Mouse (Mus musculus) CD4-positive, CD25-positive, alpha-beta regulatory T cell, adult 4 months (primary cell): ENCODE measurements at regions not wholly inside any gene's neighbourhood (a gene's known extent, or its start where the extent isn't known, plus 50 kb on each side); places are given as distances from the start of the nearest gene placed in this dataset.

Experiments used
- ATAC-seq: one replicate; pipeline ENCODE4 v1.8.0; 2017

DNA sequence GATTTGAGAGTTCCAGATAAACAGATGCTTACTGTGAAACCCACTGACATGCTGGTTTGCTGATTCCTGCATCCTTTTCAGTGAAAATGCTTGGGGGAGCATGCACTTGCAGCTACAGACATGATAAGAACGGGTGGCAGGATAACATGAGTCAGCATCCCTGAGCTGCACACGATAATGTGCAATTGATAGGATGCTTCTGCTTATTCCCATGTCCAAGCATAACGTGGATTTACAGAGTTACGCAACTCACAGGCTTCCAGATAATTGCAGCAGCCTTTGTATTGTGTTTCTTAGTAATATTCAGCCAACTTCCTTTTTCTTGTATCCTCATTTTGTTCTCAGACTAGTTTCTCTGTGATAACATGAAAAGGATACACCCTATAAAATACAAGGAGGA lies 245.7 kb downstream of the Flrt2 start:
- no peak for ATAC-seq

DNA sequence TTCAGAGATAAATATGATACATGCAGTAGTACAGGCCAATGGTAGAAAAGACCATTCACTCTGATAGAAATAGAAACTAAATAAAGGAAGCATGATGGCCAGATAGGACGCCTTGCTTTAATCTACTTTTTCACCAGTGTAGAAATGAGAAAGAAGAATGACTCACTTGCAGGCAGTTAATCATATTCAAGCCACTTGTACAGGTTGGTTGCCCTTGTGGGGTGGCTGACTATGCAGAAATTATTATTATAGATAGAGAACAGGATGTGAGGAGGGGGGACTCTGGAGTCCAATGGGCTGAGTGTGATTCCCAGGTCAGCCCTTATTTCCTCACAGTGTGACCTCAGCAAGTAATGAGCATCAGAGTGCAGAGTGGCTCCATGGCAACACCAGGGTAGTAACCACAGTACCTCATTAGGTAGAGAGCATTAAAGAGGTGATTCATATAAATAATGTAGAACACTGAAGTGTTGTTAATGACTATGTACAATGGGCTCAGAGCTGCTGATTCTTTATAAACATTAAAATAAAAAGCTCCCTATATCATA lies 248.5 kb downstream of the Flrt2 start:
- ATAC-seq = no peak

DNA sequence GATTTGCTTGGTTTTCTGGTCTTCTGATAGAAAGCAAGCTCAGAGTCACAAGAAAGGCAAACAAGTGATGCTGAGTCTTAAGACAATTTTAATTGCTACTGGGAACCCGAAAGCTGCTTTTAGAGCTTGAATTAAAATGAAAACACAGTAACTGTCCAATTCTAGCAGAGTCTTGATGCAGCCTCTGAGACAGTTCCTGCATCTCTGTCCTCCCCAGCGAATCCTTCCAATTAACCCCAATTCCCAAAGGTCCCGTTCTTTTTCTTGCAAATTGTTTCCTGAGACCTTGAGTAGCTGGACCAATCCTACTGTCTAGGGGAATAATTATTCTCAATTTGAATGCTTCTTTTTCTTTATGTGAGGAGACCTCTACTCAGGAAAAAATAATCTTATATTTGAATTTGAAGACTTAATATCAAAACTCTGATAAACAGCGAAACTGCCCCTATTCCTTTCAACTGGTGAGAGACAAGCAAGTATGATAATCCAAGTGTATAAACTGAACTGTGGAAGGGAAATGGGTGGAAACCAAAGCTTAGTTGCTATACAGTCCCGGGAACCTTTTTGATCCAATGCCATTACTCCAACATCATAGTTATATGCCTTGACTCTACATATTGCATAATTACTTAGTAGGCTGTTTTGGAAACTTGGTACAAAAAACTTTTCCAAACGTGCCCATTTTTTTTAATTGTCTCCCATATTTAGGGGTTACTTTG lies 267.9 kb downstream of the Flrt2 start:
- no peak for ATAC-seq

DNA sequence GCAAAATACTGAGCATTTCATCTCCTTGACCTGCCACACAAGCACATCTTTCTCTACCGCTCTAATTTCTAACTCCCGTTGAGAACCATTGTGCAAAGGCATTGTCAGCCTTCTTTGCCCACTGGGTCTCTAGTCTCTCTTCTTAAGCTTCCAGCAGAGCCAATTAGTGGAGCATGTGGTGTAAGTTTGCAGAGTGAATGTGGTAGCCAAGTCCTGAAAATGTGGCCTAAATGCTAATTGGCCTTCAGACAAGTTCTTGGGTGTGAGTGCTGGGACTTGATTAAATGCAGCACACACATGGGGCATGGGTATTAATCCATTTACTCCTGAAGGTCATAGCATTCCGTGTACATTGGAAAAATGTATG lies 268.5 kb downstream of the Flrt2 start:
- no peak for ATAC-seq

DNA sequence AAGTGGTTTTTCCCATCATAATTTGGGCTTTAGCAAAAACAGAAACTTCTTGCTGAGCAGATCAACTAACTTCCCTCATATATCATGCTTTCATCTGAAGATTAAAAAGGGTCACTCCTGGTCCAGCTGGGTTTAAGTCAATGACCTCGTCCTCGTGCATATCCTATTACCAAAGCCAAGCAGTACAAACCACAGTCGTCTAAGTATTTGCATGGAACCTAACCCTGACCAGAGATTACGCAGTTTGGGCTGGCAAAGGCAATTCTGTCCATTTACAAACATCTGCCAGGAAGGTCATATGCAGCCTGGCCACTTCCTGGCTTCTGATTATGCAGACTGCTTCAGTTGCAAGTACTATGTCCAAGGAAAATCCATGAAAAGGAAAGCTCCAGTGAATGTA lies 270.8 kb downstream of the Flrt2 start:
- no peak for ATAC-seq

DNA sequence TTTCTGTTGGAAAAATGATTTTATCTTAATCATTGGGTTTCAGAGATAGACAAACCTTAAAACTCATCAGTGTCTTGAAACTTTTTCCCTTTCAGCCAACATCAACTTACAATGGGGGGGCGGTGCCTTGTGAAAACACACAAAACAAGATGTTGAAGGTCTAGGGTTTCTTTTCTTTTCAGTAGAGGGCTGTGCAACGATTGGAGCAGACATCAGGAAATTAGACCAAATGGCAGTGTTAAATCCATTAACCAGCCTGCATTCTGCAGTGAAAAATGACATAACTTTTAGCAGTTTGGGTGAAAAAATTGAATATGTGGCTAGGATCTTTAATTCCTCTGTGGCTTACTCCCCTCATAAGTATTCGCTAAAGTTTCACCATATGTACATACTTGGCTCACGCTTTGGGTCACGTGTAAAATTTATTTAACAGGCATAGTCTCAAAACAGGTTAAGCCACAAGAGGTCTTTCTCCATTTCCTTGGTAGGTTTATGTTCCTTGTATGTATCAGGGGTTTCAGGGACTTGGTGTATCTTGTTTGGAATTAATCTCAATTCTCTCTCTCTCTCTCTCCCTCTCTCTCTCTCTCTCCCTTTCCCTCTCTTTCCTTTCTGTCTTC lies 296.8 kb downstream of the Flrt2 start:
- ATAC-seq = no peak

DNA sequence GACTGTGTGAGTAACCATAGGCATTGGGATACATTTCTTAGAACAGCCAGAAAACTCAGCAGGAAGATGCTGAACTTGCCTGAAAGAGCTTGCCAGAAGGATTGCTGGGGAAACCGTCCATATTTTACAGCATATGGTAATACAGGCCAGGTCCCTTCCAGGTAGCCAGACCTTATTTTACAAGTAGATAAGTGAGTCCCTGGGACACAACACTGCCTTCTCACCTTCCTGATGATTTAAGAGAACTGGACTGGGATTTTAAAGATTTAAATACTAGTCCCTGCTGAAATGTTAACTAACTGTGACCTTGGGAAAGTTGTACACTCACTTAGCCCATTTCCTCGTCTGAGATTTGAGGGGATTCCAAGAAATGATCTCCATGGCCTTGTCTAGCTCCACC lies 302.9 kb downstream of the Flrt2 start:
- ATAC-seq = no peak

DNA sequence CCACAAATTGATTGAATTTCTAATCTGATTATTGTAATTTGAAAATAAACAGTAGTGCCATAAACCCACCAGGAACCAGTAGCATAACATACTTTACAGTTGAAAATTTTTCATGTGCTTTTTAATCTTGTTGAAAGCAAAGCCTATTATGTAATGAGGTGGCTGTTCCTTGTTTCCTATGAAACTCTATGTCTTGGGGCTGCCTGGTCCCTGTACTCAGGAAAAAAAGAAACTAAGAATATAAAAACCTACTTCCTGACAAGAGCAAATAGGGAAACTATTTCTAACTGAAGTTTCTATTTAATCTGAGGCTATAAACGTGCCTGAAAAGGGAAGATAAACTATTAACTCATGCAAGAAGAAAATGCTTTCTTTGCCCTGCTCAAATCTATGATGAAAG lies 338.2 kb downstream of the Flrt2 start:
- no peak for ATAC-seq

DNA sequence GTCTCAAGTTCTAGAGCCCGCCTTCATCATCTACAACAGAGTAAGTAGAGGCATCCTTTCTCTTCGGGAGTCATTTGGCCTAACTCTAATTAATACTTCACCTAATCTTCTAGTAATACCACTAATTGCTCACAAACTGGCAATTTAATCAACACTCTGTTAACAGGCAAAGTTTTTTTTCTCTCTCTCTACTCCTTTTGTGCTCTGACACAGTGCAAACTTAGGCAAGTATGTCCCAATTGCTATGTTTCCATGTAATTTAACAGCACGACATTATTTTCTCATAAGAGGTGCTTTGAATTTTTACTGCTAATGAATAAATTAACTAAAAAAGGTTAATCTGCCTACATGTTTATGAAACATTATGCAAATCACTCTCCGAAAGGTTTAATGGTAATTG lies 383.3 kb downstream of the Flrt2 start:
- no peak for ATAC-seq

DNA sequence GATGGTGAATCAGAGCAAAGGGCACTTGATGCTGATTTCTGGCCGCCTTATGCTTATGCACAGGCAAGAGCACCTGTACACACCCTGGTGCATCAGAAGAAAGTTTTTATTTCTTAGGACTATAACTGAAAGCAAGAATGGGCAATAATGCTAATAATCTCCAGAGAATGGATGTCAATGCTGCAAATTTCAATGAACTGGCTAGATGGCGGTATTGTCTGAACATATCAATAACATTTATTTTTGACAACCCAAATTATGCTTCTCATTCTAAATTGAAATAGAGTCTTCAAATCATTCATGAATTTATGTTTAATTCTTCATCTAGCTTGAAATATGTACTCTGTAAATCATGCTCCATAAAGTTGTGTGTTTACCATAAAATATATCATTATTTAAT lies 399.0 kb downstream of the Flrt2 start:
- ATAC-seq = no peak

DNA sequence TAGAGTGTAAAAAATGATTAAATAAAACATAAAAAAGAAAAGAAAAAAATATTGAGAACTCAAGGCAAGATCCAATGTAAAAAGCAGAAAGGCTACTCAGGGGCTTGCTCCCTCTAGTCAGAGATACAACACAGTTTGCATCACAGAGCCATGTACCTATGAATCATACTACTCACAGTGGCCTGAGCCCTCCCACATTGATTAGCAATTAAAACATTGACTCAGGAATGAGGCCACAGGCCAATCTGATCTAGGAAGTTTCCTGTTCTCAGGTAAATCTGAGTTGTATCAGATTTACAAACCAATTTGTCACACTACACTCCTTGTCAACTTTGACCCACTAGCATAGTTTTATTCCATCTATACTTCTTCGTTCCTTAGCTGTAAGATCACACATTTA lies 414.2 kb downstream of the Flrt2 start:
- ATAC-seq = no peak

DNA sequence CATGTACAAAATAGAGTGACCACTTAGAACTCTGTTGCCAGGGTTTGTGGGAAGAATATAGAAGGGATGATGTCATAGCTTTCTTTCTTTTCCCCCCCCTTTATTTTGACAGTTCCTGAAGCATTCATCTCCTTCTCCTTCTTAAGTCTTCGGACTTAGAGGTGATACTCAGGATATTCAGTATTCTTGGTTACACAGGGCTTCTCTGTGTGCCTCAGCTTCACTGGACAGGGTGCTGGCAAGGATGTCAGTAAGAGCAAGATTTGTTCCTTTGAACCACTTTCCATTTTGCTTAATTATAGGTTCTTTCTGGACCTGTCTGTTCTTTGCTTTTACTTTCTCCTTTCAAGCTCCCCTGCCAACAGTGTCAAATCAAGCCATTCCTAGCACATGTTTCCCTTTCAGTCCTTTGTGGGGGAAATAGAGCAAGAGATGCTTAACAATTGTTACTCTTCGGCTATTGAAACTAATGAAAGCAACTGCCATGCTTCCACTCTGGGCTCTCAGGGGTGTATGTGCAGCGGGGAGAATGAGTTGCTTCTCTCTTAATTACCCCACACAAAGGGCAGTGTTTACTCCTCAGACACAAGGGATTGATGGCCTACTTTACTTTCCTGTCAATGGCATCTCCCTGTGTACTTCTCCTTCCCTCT lies 422.8 kb downstream of the Flrt2 start:
- ATAC-seq = no peak

DNA sequence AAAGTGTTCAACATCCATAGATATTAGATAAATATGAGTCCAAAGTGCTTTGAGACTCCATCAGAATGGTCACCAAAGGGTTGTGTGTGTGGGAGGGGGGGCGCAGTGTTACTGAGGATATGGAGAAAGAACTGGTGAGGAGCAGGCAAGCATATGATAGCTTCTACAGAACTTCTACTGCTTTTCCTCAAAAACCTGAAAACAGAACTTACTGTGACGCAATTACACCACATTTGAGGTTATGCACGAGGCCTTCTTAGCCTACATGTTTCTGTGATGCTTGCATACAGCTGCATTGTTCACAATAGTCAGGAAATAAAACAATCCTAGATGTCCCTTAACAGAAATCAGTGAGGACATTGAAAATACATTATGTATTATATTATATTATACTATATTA lies 425.5 kb downstream of the Flrt2 start:
- ATAC-seq = no peak

DNA sequence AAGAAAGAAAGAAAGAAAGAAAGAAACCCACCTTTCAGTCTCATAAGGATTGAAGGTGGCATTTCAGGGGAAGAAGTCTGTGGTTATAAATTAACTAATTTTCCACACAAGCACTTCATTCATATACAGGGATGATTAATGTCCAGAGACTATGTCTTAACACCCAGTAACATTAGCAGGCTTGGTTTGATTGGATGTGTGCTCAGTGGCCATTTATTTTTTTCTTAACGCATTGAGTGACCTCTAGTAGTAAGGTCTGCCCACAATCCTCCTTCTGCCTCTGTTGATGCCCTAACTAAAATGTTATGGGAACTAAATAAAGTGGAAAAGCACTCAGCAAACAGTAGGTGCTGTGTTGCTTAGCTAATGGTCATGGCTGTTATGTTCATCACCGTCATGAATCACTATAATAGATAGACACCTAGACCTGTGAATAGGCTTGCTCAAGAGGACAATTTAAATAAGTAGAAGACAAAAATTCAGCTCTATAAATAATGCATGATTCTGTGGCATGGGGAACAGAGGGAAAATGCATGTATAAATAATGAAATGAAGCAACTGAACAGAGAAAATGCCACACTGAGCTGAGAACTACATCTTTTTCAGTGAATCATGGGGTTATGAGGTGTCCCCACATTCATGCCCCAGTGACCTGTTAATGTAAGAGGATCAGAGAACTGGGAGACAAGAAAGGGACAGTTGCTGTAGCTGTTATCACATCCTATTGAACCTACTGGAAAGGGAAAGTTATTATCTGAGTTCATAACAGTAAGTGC lies 432.3 kb downstream of the Flrt2 start:
- ATAC-seq = no peak

DNA sequence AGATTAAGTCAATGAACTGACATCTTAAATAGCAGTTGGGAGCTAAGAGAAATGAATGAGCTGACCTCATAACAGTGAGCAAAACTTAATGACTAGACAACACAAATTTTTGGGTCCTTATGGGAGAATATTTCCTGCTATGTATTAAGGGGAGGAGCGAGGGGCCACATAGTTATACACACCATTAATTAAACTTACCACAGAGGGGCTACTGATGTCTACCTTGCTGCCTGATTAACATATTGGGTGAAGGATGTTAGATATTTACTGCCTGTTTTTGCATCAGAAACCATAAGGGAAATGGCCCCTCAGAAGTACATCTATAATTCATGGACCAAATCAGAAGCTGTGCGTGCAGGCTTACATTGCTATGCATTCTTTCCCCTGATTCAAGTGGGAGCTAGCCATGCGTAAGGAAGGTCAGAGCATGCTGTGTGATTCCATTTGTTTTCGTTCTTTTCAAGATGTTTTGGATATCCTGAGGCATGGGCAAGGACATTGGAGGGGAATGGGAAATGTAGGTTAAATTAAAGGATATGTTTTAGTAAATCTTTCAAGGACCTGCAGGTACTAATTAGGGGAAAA lies 437.9 kb downstream of the Flrt2 start:
- ATAC-seq = no peak

DNA sequence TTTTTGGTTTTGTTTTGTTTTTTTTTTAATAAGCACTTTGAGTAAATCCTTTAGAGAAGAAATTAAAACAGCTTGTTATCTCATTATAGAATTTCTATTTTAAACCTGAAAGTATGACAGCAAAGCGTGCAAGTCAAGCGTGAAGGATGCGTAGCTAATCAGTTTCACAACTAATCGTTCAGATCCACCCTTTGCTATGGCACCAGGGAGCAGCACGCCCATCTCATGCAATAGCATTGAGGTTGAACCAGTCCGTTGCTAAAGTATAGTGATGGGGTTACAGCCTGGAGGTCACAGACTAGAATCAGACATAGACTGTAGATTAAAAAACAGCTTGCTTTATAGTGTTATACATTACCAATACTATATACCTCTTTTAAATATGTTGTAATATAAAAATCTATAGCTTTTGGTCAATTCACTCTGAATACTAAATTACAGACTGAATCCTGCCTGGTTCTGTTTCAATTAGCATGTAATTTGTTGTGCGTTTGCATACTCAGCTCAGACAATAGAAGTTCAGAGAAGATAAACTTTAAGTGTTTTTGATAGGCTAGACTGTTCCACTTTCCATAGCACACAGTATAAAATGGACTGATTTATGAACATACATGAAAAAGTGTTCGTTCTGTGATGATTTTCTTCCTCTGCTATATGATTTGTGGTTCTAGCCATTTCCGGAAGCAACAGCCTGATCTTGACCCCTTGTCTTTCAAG lies 438.9 kb downstream of the Flrt2 start:
- no peak for ATAC-seq

DNA sequence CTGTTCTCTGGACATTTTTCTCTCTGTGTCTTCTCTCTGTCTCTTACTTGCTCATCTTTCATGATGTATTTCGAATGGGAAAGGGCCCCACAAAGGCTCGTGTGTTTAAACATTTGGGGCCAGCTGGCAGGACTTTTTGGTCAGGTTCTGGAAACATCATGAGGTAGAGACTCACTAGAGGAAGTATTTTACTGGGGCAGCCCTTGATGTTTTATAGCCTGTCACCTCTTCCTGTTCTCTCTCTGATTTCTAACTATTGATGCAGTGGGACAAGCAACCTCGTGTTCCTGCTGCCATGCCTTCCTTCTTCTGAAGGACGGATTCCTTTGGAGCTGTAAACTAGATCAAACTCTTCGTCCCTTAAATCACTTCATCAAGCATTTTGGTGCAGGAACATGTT lies 442.1 kb downstream of the Flrt2 start:
- ATAC-seq = no peak

DNA sequence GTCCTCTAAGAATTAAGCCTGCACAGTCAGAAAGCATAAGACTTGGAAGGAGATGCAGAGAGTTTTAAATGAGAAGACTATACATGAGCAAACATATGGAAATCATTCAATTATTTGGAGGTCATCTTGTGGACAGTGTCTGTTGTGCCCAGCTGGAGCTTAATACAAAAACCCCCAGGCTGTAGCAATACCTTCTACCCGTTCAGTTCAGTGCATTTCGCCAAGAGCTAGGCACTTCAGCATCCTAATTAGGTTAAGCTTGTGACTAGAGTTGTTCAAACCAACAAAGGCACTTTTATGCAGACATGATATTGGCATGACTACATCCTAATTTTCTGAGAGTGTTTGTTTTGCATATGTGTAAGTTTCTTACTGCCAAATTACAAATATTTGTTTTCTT lies 449.7 kb downstream of the Flrt2 start:
- no peak for ATAC-seq

DNA sequence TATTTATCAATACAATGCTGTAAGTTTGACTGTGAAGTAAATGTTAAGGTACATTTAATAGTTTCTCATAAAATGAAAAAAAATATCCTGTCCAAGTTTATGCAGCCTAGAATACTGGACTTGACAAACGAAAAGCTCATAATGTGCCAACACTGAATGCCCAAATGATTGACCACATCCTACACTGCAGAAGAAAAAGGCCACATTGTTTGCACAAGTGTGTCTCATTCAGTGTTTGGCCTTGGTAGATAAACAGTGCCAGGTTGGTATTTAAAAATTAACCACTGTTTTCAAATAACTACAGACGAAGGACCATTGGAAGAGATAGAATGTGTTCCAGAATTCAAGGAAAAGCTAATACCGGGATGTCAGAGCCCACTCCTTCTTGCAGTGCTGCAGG lies 462.1 kb downstream of the Flrt2 start:
- no peak for ATAC-seq

DNA sequence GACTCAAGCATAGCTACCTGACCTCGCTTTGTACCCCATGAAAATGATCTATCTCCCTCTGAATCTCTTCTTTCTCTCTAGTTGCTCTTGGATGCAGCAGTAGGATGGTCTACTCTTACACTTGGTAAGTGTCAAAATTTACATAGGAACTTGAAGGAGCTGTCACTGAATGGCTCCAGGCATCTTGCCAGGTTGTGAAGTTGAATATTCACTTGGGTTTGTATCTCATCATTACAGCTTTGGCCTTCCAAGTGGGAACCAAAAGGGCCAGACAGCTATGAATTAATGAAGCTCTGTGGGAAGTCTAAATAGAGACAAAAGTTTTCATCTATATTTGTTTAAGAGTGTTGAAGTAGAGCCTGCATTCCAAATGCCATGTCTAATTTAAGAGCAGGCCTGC lies 475.5 kb downstream of the Flrt2 start:
- no peak for ATAC-seq

DNA sequence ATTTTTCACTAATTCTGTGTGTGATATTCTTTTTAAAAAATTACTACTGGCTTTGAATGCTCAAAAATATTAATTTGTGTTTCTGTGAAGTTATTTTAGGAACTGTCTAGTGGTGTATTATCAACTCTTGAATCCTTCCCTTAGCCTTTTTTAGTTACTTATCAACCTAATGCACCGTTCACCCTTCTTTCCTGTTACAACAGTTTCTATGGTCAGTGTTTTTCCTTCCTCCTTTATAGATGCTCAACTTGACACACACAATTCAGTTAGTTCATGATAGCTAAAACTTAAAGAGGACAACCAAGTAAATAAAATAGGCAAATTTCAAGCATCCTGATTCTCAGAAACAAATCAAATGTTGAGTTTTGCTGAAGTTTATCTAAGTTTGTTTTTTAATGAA lies 506.9 kb downstream of the Flrt2 start:
- ATAC-seq = no peak

DNA sequence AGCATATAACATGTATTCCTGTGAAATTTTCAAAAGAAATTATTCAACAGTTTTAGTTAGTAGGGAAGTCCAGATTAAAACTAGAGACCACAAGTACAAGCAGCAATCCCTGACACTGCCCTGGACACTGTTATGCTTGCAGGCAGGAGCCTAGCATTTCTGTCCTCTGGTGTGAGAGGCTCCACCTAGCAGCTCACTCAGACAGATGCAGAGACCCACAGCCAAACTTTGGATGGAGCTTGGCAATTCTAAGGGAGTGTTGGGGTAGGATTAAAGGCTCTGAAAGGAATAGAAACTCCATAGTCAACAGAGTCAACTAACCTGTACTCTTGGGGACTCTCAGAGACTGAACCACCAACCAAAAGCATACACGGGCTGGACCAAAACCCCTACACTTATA lies 509.8 kb downstream of the Flrt2 start:
- ATAC-seq = no peak
